Mouse (Mus musculus) neural tube, embryonic 13.5 days (tissue): ENCODE results near the gene Ralgapa2. TPM values are rescaled to one million over a fixed set of nuclear protein-coding genes. Genes with fewer than 3 reads are reported as not detected.
A peak's percentile ranks its signal among the peaks of the same experiment; 100 is the strongest.

Source experiments
- ATAC-seq: fragments of 200-750 bp; cut with Nextera tagmentation; 2 replicates; pipeline ENCODE4 v1.8.0; 2017; ENCODE audit warnings: low read depth, mild to moderate bottlenecking, moderate TSS enrichment, moderate library complexity
- H3K27ac ChIP-seq: fragments of 300-500 bp; sonication (generic); replicated peaks from 2 replicates; pipeline ENCODE4 v1.5.1; 2015; ENCODE audit warnings: moderate library complexity, mild to moderate bottlenecking, inconsistent platforms
- H3K27me3 ChIP-seq: fragments of 300-500 bp; sonication (generic); 2 replicates; pipeline ENCODE4 v1.6.1; 2015; ENCODE audit warnings: mild to moderate bottlenecking, inconsistent platforms
- H3K36me3 ChIP-seq: fragments of 300-500 bp; sonication (generic); 2 replicates; pipeline ENCODE4 v1.6.1; 2015; ENCODE audit warnings: mild to moderate bottlenecking, inconsistent platforms
- H3K4me1 ChIP-seq: fragments of 300-500 bp; sonication (generic); replicated peaks from 2 replicates; pipeline ENCODE4 v1.6.1; 2015; ENCODE audit warnings: inconsistent platforms
- H3K4me2 ChIP-seq: fragments of 300-500 bp; sonication (generic); 2 replicates; pipeline ENCODE4 v1.6.1; 2015; ENCODE audit warnings: inconsistent platforms, mild to moderate bottlenecking, moderate library complexity
- H3K4me3 ChIP-seq: fragments of 300-500 bp; sonication (generic); 2 replicates; pipeline ENCODE4 v1.5.1; 2015; ENCODE audit warnings: mild to moderate bottlenecking, inconsistent platforms
- H3K9ac ChIP-seq: fragments of 300-500 bp; sonication (generic); 2 replicates; pipeline ENCODE4 v1.6.1; 2015; ENCODE audit warnings: moderate library complexity, mild to moderate bottlenecking, inconsistent platforms
- H3K9me3 ChIP-seq: fragments of 300-500 bp; sonication (generic); 2 replicates; pipeline ENCODE4 v1.6.1; 2016; ENCODE audit warnings: inconsistent platforms
- WGBS: fragments of 180-500 bp; shearing (Covaris S2); methylation state at CpG from one replicate; pipeline ENCODE4 v1.1.7; 2015; 5-methylcytosine and 5-hydroxymethylcytosine counted together
- polyA plus RNA-seq: library from polyadenylated mRNA; unstranded; fragments of >200 nt; fragmentation: Nextera tagmentation; extraction: Ambion mirVana; gene quantifications from 2 replicates; pipeline ENCODE4 v1.2.1, GENCODE M21; 2015

Gene Ralgapa2
- polyA plus RNA-seq, 1 experiment from 2014 or later = 9.3 TPM

- peaks cover 67% of the 10 kb centered on the region for H3K4me1 ChIP-seq
- H3K36me3 ChIP-seq = no peaks in the 10 kb centered on the region
- no peak overlapping the region for H3K4me2 ChIP-seq
- peak overlapping the region; percentile 67; the same call in 1 of the 2 replicates for H3K27ac ChIP-seq
- no peak overlapping the region for H3K4me3 ChIP-seq
- no peaks in the 10 kb centered on the region for H3K9me3 ChIP-seq
- 37% methylated on average over 18 of the region's 18 CpGs for WGBS
- ATAC-seq = no peak
- 0 out of 2 replicates have a peak overlapping the region, but pooled peaks have one; percentile 31 for H3K9ac ChIP-seq
- peaks cover 22% of the 10 kb centered on the region for H3K27me3 ChIP-seq
Observed at GRCm38 (mm10) chr2:146259787-146260560, 252.2 kb downstream of the Ralgapa2 start.

GRCm38 (mm10) chr2:146258736-146259469 lies 253.2 kb downstream of the Ralgapa2 start:
- no peak for ATAC-seq
- H3K36me3 ChIP-seq = no peaks in the 10 kb centered on the region
- H3K4me3 ChIP-seq = no peak overlapping the region
- H3K9ac ChIP-seq = no peak overlapping the region
- peaks cover 67% of the 10 kb centered on the region for H3K4me1 ChIP-seq
- WGBS = 24% methylated on average over 10 of the region's 10 CpGs
- H3K27ac ChIP-seq = peak overlapping the region; percentile 52
- H3K9me3 ChIP-seq = no peaks in the 10 kb centered on the region
- H3K27me3 ChIP-seq = peaks cover 14% of the 10 kb centered on the region
- no peak overlapping the region for H3K4me2 ChIP-seq

- peak; percentile 30; the same call in 1 of the 2 replicates for ATAC-seq
- 82% methylated on average over 3 of the region's 3 CpGs for WGBS
- Histone ChIP-seq H3K4me3 (no peak overlapping the region), H3K9ac (no peak overlapping the region), H3K27ac (no peak overlapping the region), H3K4me1 (peaks cover 61% of the 10 kb centered on the region), H3K36me3 (no peaks in the 10 kb centered on the region), H3K9me3 (no peaks in the 10 kb centered on the region), H3K27me3 (peaks cover 7% of the 10 kb centered on the region), H3K4me2 (no peak overlapping the region)
Observed at GRCm38 (mm10) chr2:146257609-146258008, 254.5 kb downstream of the Ralgapa2 start.

- Histone ChIP-seq H3K36me3 (no peaks in the 10 kb centered on the region), H3K4me1 (peaks cover 55% of the 10 kb centered on the region), H3K4me3 (no peak overlapping the region), H3K9me3 (no peaks in the 10 kb centered on the region), H3K9ac (no peak overlapping the region), H3K27ac (0 out of 2 replicates have a peak overlapping the region, but pooled peaks have one; percentile 9), H3K4me2 (no peak overlapping the region), H3K27me3 (peaks cover 7% of the 10 kb centered on the region)
- WGBS = 29% methylated on average over 3 of the region's 3 CpGs
- no peak for ATAC-seq
Observed at GRCm38 (mm10) chr2:146257037-146257436, 255.1 kb downstream of the Ralgapa2 start.

- H3K36me3 ChIP-seq = no peaks in the 10 kb centered on the region
- H3K4me2 ChIP-seq = no peak overlapping the region
- H3K4me1 ChIP-seq = peaks cover 49% of the 10 kb centered on the region
- H3K4me3 ChIP-seq = no peak overlapping the region
- 67% methylated on average over 3 of the region's 3 CpGs for WGBS
- no peaks in the 10 kb centered on the region for H3K9me3 ChIP-seq
- H3K27ac ChIP-seq = 0 out of 2 replicates have a peak overlapping the region, but pooled peaks have one; percentile 9
- 0 out of 2 replicates have a peak overlapping the region, but pooled peaks have one; percentile 31 for H3K9ac ChIP-seq
- ATAC-seq = no peak
- H3K27me3 ChIP-seq = peaks cover 7% of the 10 kb centered on the region
Observed at GRCm38 (mm10) chr2:146256321-146256875, 255.7 kb downstream of the Ralgapa2 start.

GRCm38 (mm10) chr2:146255636-146256035 lies 256.5 kb downstream of the Ralgapa2 start:
- Histone ChIP-seq H3K9me3 (no peaks in the 10 kb centered on the region), H3K36me3 (no peaks in the 10 kb centered on the region), H3K27me3 (peaks cover 7% of the 10 kb centered on the region), H3K4me3 (no peak overlapping the region), H3K9ac (no peak overlapping the region), H3K27ac (no peak overlapping the region), H3K4me1 (peaks cover 42% of the 10 kb centered on the region), H3K4me2 (no peak overlapping the region)
- ATAC-seq = no peak

- Histone ChIP-seq H3K27ac (no peak overlapping the region), H3K27me3 (peaks cover 3% of the 10 kb centered on the region; the same call in 1 of the 2 replicates), H3K4me1 (peaks cover 32% of the 10 kb centered on the region), H3K9me3 (no peaks in the 10 kb centered on the region), H3K36me3 (no peaks in the 10 kb centered on the region), H3K9ac (no peak overlapping the region), H3K4me2 (no peak overlapping the region), H3K4me3 (no peak overlapping the region)
- WGBS = 97% methylated on average over 1 of the region's 1 CpGs
- no peak for ATAC-seq
Observed at GRCm38 (mm10) chr2:146254387-146254786, 257.8 kb downstream of the Ralgapa2 start.

- Histone ChIP-seq H3K27me3 (peaks cover 3% of the 10 kb centered on the region; the same call in 1 of the 2 replicates), H3K4me3 (no peak overlapping the region), H3K9me3 (no peaks in the 10 kb centered on the region), H3K4me1 (peaks cover 15% of the 10 kb centered on the region), H3K9ac (no peak overlapping the region), H3K36me3 (no peaks in the 10 kb centered on the region), H3K27ac (no peak overlapping the region), H3K4me2 (no peak overlapping the region)
- 67% methylated on average over 6 of the region's 6 CpGs for WGBS
- no peak for ATAC-seq
Observed at GRCm38 (mm10) chr2:146250236-146250904, 261.8 kb downstream of the Ralgapa2 start.

- Histone ChIP-seq H3K4me2 (no peak overlapping the region), H3K36me3 (0 out of 2 replicates have a peak, but pooled peaks cover 3% of the 10 kb centered on the region), H3K9me3 (no peaks in the 10 kb centered on the region), H3K4me3 (no peak overlapping the region), H3K9ac (no peak overlapping the region), H3K27me3 (peaks cover 2% of the 10 kb centered on the region; the same call in 1 of the 2 replicates), H3K27ac (no peak overlapping the region), H3K4me1 (peaks cover 17% of the 10 kb centered on the region)
- no peak for ATAC-seq
- WGBS = 49% methylated on average over 7 of the region's 7 CpGs
Observed at GRCm38 (mm10) chr2:146249033-146249432, 263.1 kb downstream of the Ralgapa2 start.

GRCm38 (mm10) chr2:146247576-146247975 lies 264.6 kb downstream of the Ralgapa2 start:
- no peaks in the 10 kb centered on the region for H3K27me3 ChIP-seq
- no peak overlapping the region for H3K9ac ChIP-seq
- no peak overlapping the region for H3K4me3 ChIP-seq
- H3K27ac ChIP-seq = no peak overlapping the region
- H3K36me3 ChIP-seq = 0 out of 2 replicates have a peak, but pooled peaks cover 8% of the 10 kb centered on the region
- no peaks in the 10 kb centered on the region for H3K9me3 ChIP-seq
- no peak overlapping the region for H3K4me2 ChIP-seq
- peaks cover 17% of the 10 kb centered on the region for H3K4me1 ChIP-seq
- no peak for ATAC-seq
- WGBS = 63% methylated on average over 6 of the region's 6 CpGs

GRCm38 (mm10) chr2:146246409-146247075 lies 265.6 kb downstream of the Ralgapa2 start:
- H3K9me3 ChIP-seq = no peaks in the 10 kb centered on the region
- WGBS = 83% methylated on average over 4 of the region's 4 CpGs
- ATAC-seq = no peak
- no peaks in the 10 kb centered on the region for H3K27me3 ChIP-seq
- no peak overlapping the region for H3K4me2 ChIP-seq
- no peak overlapping the region for H3K9ac ChIP-seq
- H3K27ac ChIP-seq = no peak overlapping the region
- H3K36me3 ChIP-seq = 0 out of 2 replicates have a peak, but pooled peaks cover 8% of the 10 kb centered on the region
- H3K4me3 ChIP-seq = no peak overlapping the region
- peaks cover 17% of the 10 kb centered on the region for H3K4me1 ChIP-seq
